Comparison of ENCODE assay signal across 16 mouse cellular contexts in the genomic region with DNA sequence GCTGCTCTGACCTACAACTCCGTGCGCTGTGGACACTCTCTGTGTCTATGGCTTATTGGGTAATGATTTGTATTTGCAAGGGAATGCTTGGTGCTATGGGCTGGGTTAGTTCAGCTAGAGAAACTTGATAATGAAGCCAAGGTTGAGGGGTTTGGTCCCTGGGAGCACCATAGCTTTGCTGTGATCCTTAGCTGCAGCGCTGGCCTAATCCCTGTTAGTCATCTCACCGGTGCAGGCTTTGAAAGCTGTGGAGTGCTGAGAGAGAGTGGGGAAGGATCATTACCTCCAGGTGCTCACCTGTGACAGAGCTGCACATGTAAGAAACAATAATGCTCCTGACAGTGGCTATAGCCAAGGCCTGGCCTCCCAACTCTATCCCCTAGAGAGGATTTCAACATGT.
"Had no signal": no experiment of that assay in that cellular context is flagged by ENCODE, and none has a peak within 500 bp of the region (broad histone marks: within the 10 kb centered on the region; RNA-seq: fewer than 3 reads in every experiment).

No protein-coding gene starts in this region.

- H3K4me1 ChIP-seq: neural tube, embryonic 13.5 days; neural tube, embryonic 15.5 days; stomach, embryonic 15.5 days had no signal

- H3K4me3 ChIP-seq: neural tube, embryonic 13.5 days; neural tube, embryonic 15.5 days; stomach, embryonic 15.5 days had no signal

- H3K9ac ChIP-seq: neural tube, embryonic 13.5 days; neural tube, embryonic 15.5 days; stomach, embryonic 15.5 days had no signal

- H3K27me3 ChIP-seq: neural tube, embryonic 13.5 days; neural tube, embryonic 15.5 days; stomach, embryonic 15.5 days had no signal

- H3K36me3 ChIP-seq: neural tube, embryonic 13.5 days; neural tube, embryonic 15.5 days; stomach, embryonic 15.5 days had no signal

- H3K9me3 ChIP-seq: neural tube, embryonic 13.5 days; neural tube, embryonic 15.5 days; stomach, embryonic 15.5 days had no signal

- H3K4me2 ChIP-seq: neural tube, embryonic 13.5 days; neural tube, embryonic 15.5 days; stomach, embryonic 15.5 days had no signal

- H3K27ac ChIP-seq: neural tube, embryonic 13.5 days; neural tube, embryonic 15.5 days; stomach, embryonic 15.5 days; stomach, postnatal 0 days had no signal

- DNase-seq: retina, postnatal 1 day; right cerebral cortex, adult 18-20 months; right cerebral cortex, postnatal 14 days; right cerebral cortex, postnatal 25 days; right cerebral cortex, postnatal 4 days; spleen, adult 18-20 months; thymus, adult 18-20 months; thymus, adult 2 months; thymus, postnatal 14 days; thymus, postnatal 25 days; thymus, postnatal 36 days; thymus, postnatal 4 days had no signal
